Mouse (Mus musculus) spleen, adult 2 months (tissue): ENCODE data around the gene Slf2. TPM values are rescaled to one million over a fixed set of nuclear protein-coding genes. Genes with fewer than 3 reads are reported as not detected.
A peak's percentile ranks its signal among the peaks of the same experiment; 100 is the strongest.

Source experiments
- DNase-seq, 2 experiments: peaks; one replicate each; pipeline versions ENCODE4 v3.0.0 to v3.0.0-alpha.2; 2012 to 2021; ENCODE audit warnings: low spot score in 2 of 2, low read depth in 1 of 2
- H3K27ac ChIP-seq: fragments of 200-500 bp; 2 replicates; pipeline ENCODE4 v1.5.1; 2012; ENCODE audit warnings: low read length, inconsistent platforms; ENCODE audit not compliant: insufficient read depth
- H3K27me3 ChIP-seq: fragments of 200-500 bp; 2 replicates; pipeline ENCODE4 v1.6.1; 2012; ENCODE audit warnings: mild to moderate bottlenecking, moderate library complexity, low read length, inconsistent platforms; ENCODE audit not compliant: control insufficient read depth, insufficient read depth
- H3K36me3 ChIP-seq: fragments of 200-500 bp; 2 replicates; pipeline ENCODE4 v1.6.1; 2012; ENCODE audit warnings: mild to moderate bottlenecking, low read length, inconsistent platforms; ENCODE audit not compliant: control insufficient read depth, insufficient read depth
- H3K4me1 ChIP-seq: fragments of 200-500 bp; 2 replicates; pipeline ENCODE4 v1.6.1; 2011; ENCODE audit warnings: inconsistent platforms; ENCODE audit not compliant: control insufficient read depth, insufficient read depth, insufficient read length
- H3K4me3 ChIP-seq: fragments of 200-500 bp; 2 replicates; pipeline ENCODE4 v1.5.1; 2011; ENCODE audit warnings: mild to moderate bottlenecking, inconsistent platforms; ENCODE audit not compliant: insufficient read depth, insufficient read length; ENCODE audit errors: extremely low read depth
- CTCF ChIP-seq: fragments of 200-500 bp; IDR thresholded peaks from 2 replicates; pipeline ENCODE4 v1.5.1; 2011; ENCODE audit warnings: mild to moderate bottlenecking, inconsistent platforms; ENCODE audit not compliant: insufficient read depth, insufficient read length, insufficient replicate concordance; ENCODE audit errors: extremely low read depth
- POLR2A ChIP-seq: fragments of 200-500 bp; IDR thresholded peaks from 2 replicates; pipeline ENCODE4 v1.6.1; 2011; ENCODE audit warnings: low read depth, low read length, inconsistent platforms
- WGBS: fragments of 180-500 bp; shearing (Covaris S2); methylation state at CpG from one replicate; pipeline ENCODE4 v1.1.7; 2018; 5-methylcytosine and 5-hydroxymethylcytosine counted together
- polyA plus RNA-seq: library from polyadenylated mRNA; depleted of rRNA; stranded (reverse); fragments of >200 nt; gene quantifications from 2 replicates; pipeline ENCODE4 v1.2.3, GENCODE M21; 2012

The Slf2 gene
- polyA plus RNA-seq, 1 experiment, result 26.8 TPM

GRCm38 (mm10) chr19:44987851-44988250 lies 56.9 kb downstream of the Slf2 start:
- 77% methylated on average over 6 of the region's 6 CpGs for WGBS
- no peaks in the 10 kb centered on the region; the same call in 1 of the 2 replicates for H3K36me3 ChIP-seq
- no peak overlapping the region for H3K27ac ChIP-seq
- DNase-seq, result no peak
- peaks cover 12% of the 10 kb centered on the region for H3K27me3 ChIP-seq
- TF ChIP-seq POLR2A (no peak), CTCF (no peak)
- peaks cover 7% of the 10 kb centered on the region for H3K4me1 ChIP-seq
- H3K4me3 ChIP-seq, result no peak overlapping the region

GRCm38 (mm10) chr19:44988321-44988720 lies 57.4 kb downstream of the Slf2 start:
- no peaks in the 10 kb centered on the region; the same call in 1 of the 2 replicates for H3K36me3 ChIP-seq
- 60% methylated on average over 9 of the region's 9 CpGs for WGBS
- H3K27me3 ChIP-seq, result peaks cover 12% of the 10 kb centered on the region
- DNase-seq, result no peak
- H3K4me1 ChIP-seq, result peaks cover 7% of the 10 kb centered on the region
- TF ChIP-seq CTCF, result no peak
- no peak for TF ChIP-seq POLR2A
- no peak overlapping the region for H3K27ac ChIP-seq
- no peak overlapping the region for H3K4me3 ChIP-seq

- WGBS, result 2% methylated on average over 53 of the region's 58 CpGs
- no peak for DNase-seq
- Histone ChIP-seq H3K4me1 (peaks cover 7% of the 10 kb centered on the region), H3K4me3 (peak within 1 kb of the TSS; percentile 27; the same call in 1 of the 2 replicates), H3K27ac (no peak within 1 kb of the TSS), H3K36me3 (no peaks in the 10 kb centered on the region), H3K27me3 (peaks cover 12% of the 10 kb centered on the region)
- TF ChIP-seq POLR2A (no peak), CTCF (peak; percentile 14; the same call in 1 of the 2 replicates)
These were observed 58.0 kb downstream of the Slf2 start, which contains the start of gene Sema4g for GRCm38 (mm10) chr19:44988831-44989566. Sema4g (plus strand) TSS chr19:44989101.

GRCm38 (mm10) chr19:44989567-44990495 lies 58.9 kb downstream of the Slf2 start:
- DNase-seq, result no peak
- Histone ChIP-seq H3K27ac (no peak overlapping the region), H3K4me3 (peak overlapping the region; percentile 27; the same call in 1 of the 2 replicates), H3K36me3 (no peaks in the 10 kb centered on the region), H3K27me3 (peaks cover 12% of the 10 kb centered on the region), H3K4me1 (peaks cover 7% of the 10 kb centered on the region)
- TF ChIP-seq POLR2A (no peak), CTCF (no peak)
- 35% methylated on average over 22 of the region's 22 CpGs for WGBS

DNA sequence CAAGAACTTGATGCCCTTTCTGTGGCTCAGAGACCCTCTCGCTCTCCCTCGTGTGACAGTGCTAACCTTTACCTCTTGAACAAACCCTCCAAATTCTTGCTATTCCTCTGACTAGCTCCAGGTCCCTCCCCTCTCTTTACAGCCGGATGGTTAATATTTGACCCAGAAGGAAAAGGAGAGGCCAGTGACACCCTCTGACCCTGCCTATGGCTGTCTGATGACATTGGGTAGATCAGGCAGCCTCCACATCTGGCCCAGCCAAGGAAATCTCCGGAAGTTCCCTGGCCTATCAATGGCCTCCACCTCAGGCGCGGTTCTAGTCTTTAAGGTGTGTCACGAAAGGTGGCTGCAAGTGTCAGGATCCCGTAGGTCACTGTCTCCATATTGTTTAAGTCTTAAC lies 60.1 kb downstream of the Slf2 start:
- DNase-seq, result no peak
- Histone ChIP-seq H3K4me1 (peaks cover 7% of the 10 kb centered on the region), H3K27ac (no peak overlapping the region), H3K36me3 (no peaks in the 10 kb centered on the region), H3K4me3 (no peak overlapping the region), H3K27me3 (peaks cover 12% of the 10 kb centered on the region)
- WGBS, result 86% methylated on average over 8 of the region's 8 CpGs
- TF ChIP-seq CTCF, result no peak

DNA sequence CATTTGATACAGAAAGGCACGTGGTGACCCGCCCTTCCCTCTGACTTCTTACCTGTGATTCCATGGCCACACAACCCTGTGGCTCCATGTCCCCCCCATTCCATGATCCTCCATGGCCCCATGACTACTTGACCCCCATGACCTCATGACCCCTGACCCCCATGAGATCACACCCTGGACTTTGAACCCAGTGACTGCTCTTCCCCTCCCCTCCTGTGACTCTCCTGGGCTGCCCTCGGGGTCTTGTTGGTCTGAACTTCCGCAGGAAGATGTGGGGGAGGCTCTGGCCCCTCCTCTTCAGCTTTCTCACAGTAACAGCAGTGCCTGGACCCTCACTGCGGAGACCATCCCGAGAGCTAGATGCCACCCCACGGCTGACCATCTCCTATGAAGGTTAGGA lies 61.3 kb downstream of the Slf2 start:
- Histone ChIP-seq H3K4me3 (no peak overlapping the region), H3K27me3 (peaks cover 12% of the 10 kb centered on the region), H3K4me1 (peaks cover 7% of the 10 kb centered on the region), H3K27ac (no peak overlapping the region), H3K36me3 (no peaks in the 10 kb centered on the region)
- TF ChIP-seq CTCF, result no peak
- TF ChIP-seq POLR2A, result no peak
- WGBS, result 32% methylated on average over 7 of the region's 7 CpGs
- DNase-seq, result no peak
